Mouse (Mus musculus) c-Kit-positive CD71-negative TER-119-negative erythroid progenitor cells, embryonic 14.5 days (primary cell): Measurements from ENCODE around the gene Olfr849.

Experiments
- DNase-seq: peaks from one replicate; pipeline ENCODE4 v3.0.0-alpha.2; 2013; ENCODE audit warnings: low read depth

Gene Olfr849

GRCm38 (mm10) chr9:19439966-19440365 is at the start of gene Olfr849:
Gene Olfr849, plus strand, starts transcription at chr9:19440266.
- DNase-seq, result no peak

DNA sequence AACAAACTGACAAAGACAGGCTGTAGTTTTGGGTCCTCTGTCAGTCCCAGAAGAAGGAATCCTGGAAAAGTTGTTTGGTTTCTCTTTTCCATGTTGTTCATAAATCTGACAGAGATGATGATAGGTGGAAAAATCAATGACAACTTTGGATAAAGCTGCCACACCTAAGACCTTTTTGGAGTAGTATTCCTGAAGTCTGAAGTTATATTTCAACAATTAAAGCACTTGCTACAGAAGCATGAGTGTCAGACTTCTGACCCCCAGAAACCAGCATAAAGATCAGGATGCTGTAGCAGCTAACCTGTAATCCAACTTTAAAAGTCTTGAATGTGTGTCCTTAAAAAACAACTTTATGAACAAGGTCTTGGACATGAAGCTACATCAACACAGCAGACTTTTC is 38.1 kb downstream of the Olfr849 start, which contains the start of gene Olfr850:
Olfr850 (minus strand) TSS at position 101 of the 400 bp plus-strand sequence.
- DNase-seq, result no peak

DNA sequence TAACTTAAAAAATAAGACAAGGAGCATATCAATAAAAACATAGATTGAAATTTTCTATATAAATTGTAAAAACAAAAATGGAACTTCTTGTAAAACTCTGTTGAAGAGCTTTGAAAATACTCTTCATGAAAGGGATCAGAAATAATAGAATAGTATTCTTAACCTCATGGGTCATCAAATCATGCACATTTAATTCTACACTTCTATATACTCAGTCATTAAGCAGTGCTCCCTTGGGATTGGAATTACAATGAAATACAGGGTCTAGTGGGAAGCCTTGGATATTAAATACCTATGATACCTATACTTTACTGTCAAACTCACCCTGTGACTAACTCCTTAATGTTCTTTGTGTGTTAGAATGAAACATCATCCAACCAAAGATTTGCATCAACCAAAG is 52.9 kb downstream of the Olfr849 start, which contains the start of gene Olfr851:
Olfr851 (plus strand) TSS at position 301 of the 400 bp plus-strand sequence.
- no peak for DNase-seq
